Mouse (Mus musculus): ENCODE measurements around the gene Dars2. TPM values are rescaled to one million over a fixed set of nuclear protein-coding genes. Genes with fewer than 3 reads are reported as not detected.

Gene Dars2
- 11.5 TPM for polyA plus RNA-seq (2017; shearing (Covaris generic))

GRCm38 (mm10) chr1:161070352-161071271, at the start of gene Dars2, which contains the start of gene Cenpl:
Dars2 (minus strand) TSS chr1:161070658.
Cenpl (plus strand) TSS chr1:161070713.

GRCm38 (mm10) chr1:161034435-161035280, 35.8 kb downstream of the Dars2 start, which contains the start of gene Zbtb37:
Zbtb37 (minus strand) TSS chr1:161034849.

Other genes starting within 250 kb of the Dars2 start
- gene Rc3h1, start 164.2 kb downstream of the Dars2 start, polyA plus RNA-seq (2017; shearing (Covaris generic)): 32.9 TPM
- gene Serpinc1, start 92.1 kb downstream of the Dars2 start, polyA plus RNA-seq (2017; shearing (Covaris generic)): 1.1 TPM
- gene Zbtb37, start 35.8 kb downstream of the Dars2 start, polyA plus RNA-seq (2017; shearing (Covaris generic)): 11.4 TPM
- gene Cenpl, start 55 bp upstream of the Dars2 start, polyA plus RNA-seq (2017; shearing (Covaris generic)): 43.7 TPM
- gene Klhl20, start 60.9 kb upstream of the Dars2 start, polyA plus RNA-seq (2017; shearing (Covaris generic)): 19.6 TPM
- gene Ankrd45, start 72.0 kb upstream of the Dars2 start, polyA plus RNA-seq (2017; shearing (Covaris generic)): not detected
- gene Tex50, start 88.7 kb upstream of the Dars2 start, polyA plus RNA-seq (2017; shearing (Covaris generic)): not detected
- gene Prdx6, start 180.6 kb upstream of the Dars2 start, polyA plus RNA-seq (2017; shearing (Covaris generic)): 1,237 TPM